Mouse (Mus musculus) testis, adult 2 months (tissue): Measurements from ENCODE around the gene Mob3b.

Source experiments
- CTCF ChIP-seq: fragments of 200-500 bp; IDR thresholded peaks from 2 replicates; pipeline ENCODE4 v1.5.1; 2012; ENCODE audit warnings: low read depth, mild to moderate bottlenecking, inconsistent platforms, low read length, moderate library complexity; ENCODE audit not compliant: control insufficient read depth, insufficient read depth, insufficient replicate concordance
- POLR2A ChIP-seq: fragments of 200-500 bp; IDR thresholded peaks from 2 replicates; pipeline ENCODE4 v1.6.1; 2012; ENCODE audit warnings: low read depth, mild to moderate bottlenecking, inconsistent platforms, low read length, moderate library complexity; ENCODE audit not compliant: control insufficient read depth

GRCm38 (mm10) chr4:35068739-35069138, 88.5 kb downstream of the Mob3b start:
- no peak for TF ChIP-seq CTCF
- TF ChIP-seq POLR2A: no peak
